Mouse (Mus musculus) bone marrow, adult 2 months (tissue): ENCODE measurements around the gene Cxcl17.
"Not testable (repeated sequence)": the region's sequence is repeated elsewhere in the genome, so short reads cannot be mapped to it uniquely, and the experiment has no call there.

ENCODE experiments used
- CTCF ChIP-seq: fragments of 200-500 bp; IDR thresholded peaks from 2 replicates; pipeline ENCODE4 v1.5.1; 2011; ENCODE audit warnings: low read length, control low read depth; ENCODE audit not compliant: control insufficient read depth, insufficient read depth
- POLR2A ChIP-seq: fragments of 200-500 bp; IDR thresholded peaks from 2 replicates; pipeline ENCODE4 v1.6.1; 2011; ENCODE audit warnings: low read depth, mild to moderate bottlenecking, control low read depth, low read length, borderline replicate concordance; ENCODE audit not compliant: control insufficient read depth

- not testable (repeated sequence) for TF ChIP-seq POLR2A, CTCF
Measured at GRCm38 (mm10) chr7:25399028-25399427, 13.7 kb downstream of the Cxcl17 start.
